8 mouse cellular contexts compared by ENCODE assay signal in the genomic region with DNA sequence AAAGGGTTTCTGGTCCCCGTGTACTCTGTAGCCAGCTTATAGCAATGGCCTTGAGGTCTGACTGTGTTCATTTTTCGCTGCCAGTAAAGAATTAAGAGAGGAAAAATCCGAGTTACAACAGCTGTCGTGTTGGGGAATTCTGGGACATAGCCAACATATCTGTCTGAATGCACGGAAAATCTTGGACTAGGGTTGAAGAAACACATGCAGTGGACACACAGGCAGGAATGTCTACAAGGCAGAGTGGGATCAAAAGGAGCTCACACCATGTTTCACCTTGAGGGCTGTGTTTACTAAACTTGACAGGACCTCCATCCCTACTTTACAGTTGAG. TPM values are rescaled to one million over a fixed set of nuclear protein-coding genes. Genes with fewer than 3 reads are reported as not detected.
DNase-seq lines count a peak whose midpoint lies in the region; ATAC-seq and TF ChIP-seq lines count a peak whose summit lies in the region.

No protein-coding gene starts in this region.

- no peak for TF ChIP-seq EP300 in stomach, postnatal 0 days (optimal IDR thresholded peaks at IDR 0.05)

- peak; percentile 9 for DNase-seq in cerebellum, adult 9-11 months
- DNase-seq in cerebellum, adult 8-10 months = no peak
- DNase-seq in spleen, adult 2 months (ENCODE audit: low read depth in 1 of 2, low spot score in 2 of 2) = no peak
- DNase-seq in spleen, adult 18-20 months = no peak
- DNase-seq in limb, embryonic 14.5 days (ENCODE audit: low spot score) = peak; percentile 49
- no peak for DNase-seq in stomach, postnatal 0 days (ENCODE audit: low spot score)
- no peak for DNase-seq in urinary bladder, adult 18-20 months (ENCODE audit: low spot score in 2 of 2)

- ATAC-seq in limb, embryonic 14.5 days (ENCODE audit: low FRiP score, low read depth) = no peak
- no peak for ATAC-seq in stomach, postnatal 0 days (ENCODE audit: low FRiP score, low TSS enrichment)
- no peak for ATAC-seq in frontal cortex, adult (ENCODE audit: low TSS enrichment)

- TF ChIP-seq CTCF in spleen, adult 2 months (IDR thresholded peaks at IDR 0.05; ENCODE audit: extremely low read depth, insufficient read depth, insufficient read length, insufficient replicate concordance) = no peak
- TF ChIP-seq CTCF in stomach, postnatal 0 days (IDR thresholded peaks at IDR 0.05; ENCODE audit: low read depth) = no peak

- H3K9me3 ChIP-seq in limb, embryonic 14.5 days (ENCODE audit: control insufficient read depth, low read length) = no peaks in the 10 kb centered on the region
- H3K9me3 ChIP-seq in stomach, postnatal 0 days (ENCODE audit: control insufficient read depth, low read length) = no peaks in the 10 kb centered on the region

- peaks cover 3% of the 10 kb centered on the region for H3K36me3 ChIP-seq in spleen, adult 2 months (ENCODE audit: control insufficient read depth, insufficient read depth, low read length)
- peaks cover 9% of the 10 kb centered on the region; the same call in 1 of the 2 replicates for H3K36me3 ChIP-seq in limb, embryonic 14.5 days (ENCODE audit: control insufficient read depth, insufficient read depth, low read length)
- H3K36me3 ChIP-seq in stomach, postnatal 0 days (ENCODE audit: control insufficient read depth, insufficient read depth, low read length) = no peaks in the 10 kb centered on the region

- no peaks in the 10 kb centered on the region for H3K27me3 ChIP-seq in spleen, adult 2 months (ENCODE audit: control insufficient read depth, insufficient read depth, low read length)
- no peaks in the 10 kb centered on the region for H3K27me3 ChIP-seq in limb, embryonic 14.5 days (ENCODE audit: control insufficient read depth, insufficient read depth, low read length)
- no peaks in the 10 kb centered on the region for H3K27me3 ChIP-seq in stomach, postnatal 0 days (ENCODE audit: control insufficient read depth, insufficient read depth, low read length)

- H3K4me1 ChIP-seq in spleen, adult 2 months (ENCODE audit: control insufficient read depth, insufficient read depth, insufficient read length) = no peaks in the 10 kb centered on the region; the same call in 1 of the 2 replicates
- H3K4me1 ChIP-seq in limb, embryonic 14.5 days (ENCODE audit: control insufficient read depth, insufficient read depth, low read length) = no peaks in the 10 kb centered on the region
- no peaks in the 10 kb centered on the region for H3K4me1 ChIP-seq in stomach, postnatal 0 days (replicated peaks; ENCODE audit: control insufficient read depth, insufficient read depth)

- H3K4me2 ChIP-seq in limb, embryonic 14.5 days (replicated peaks; ENCODE audit: low read depth, low read length, severe bottlenecking) = peak overlapping the region; percentile 58
- peak overlapping the region; percentile 64 for H3K4me2 ChIP-seq in stomach, postnatal 0 days (replicated peaks; ENCODE audit: low read depth)

- no peak for TF ChIP-seq POLR2A in spleen, adult 2 months (IDR thresholded peaks at IDR 0.05; ENCODE audit: low read depth, low read length)
- TF ChIP-seq POLR2A in limb, embryonic 14.5 days (IDR thresholded peaks at IDR 0.05; ENCODE audit: borderline replicate concordance, extremely low read depth, insufficient read depth, insufficient read length) = no peak

- peak overlapping the region; percentile 57 for H3K9ac ChIP-seq in limb, embryonic 14.5 days (ENCODE audit: low read depth, low read length, severe bottlenecking)
- H3K9ac ChIP-seq in stomach, postnatal 0 days (ENCODE audit: low read length) = peak overlapping the region; percentile 61

- H3K27ac ChIP-seq in spleen, adult 2 months (ENCODE audit: insufficient read depth, low read length) = no peak overlapping the region
- no peak overlapping the region for H3K27ac ChIP-seq in limb, embryonic 14.5 days (replicated peaks; ENCODE audit: low read depth, low read length)
- no peak overlapping the region for H3K27ac ChIP-seq in stomach, postnatal 0 days (replicated peaks)

- H3K4me3 ChIP-seq in spleen, adult 2 months (ENCODE audit: extremely low read depth, insufficient read depth, insufficient read length) = peak overlapping the region; percentile 81
- H3K4me3 ChIP-seq in limb, embryonic 14.5 days (replicated peaks; ENCODE audit: low read length) = peak overlapping the region; percentile 47
- H3K4me3 ChIP-seq in stomach, postnatal 0 days (ENCODE audit: low read depth, low read length) = peak overlapping the region; percentile 51

- 36% methylated on average over 5 of the region's 5 CpGs for WGBS in spleen, adult 2 months
- WGBS in limb, embryonic 14.5 days = 23% methylated on average over 5 of the region's 5 CpGs
- WGBS in stomach, postnatal 0 days = 8% methylated on average over 5 of the region's 5 CpGs

RNA-seq across cellular contexts. Expression of a gene that starts 0.7 kb away (rescaled TPM):
- polyA plus RNA-seq in spleen, adult 2 months (2012; rRNA removed) = 1.0 and 1.8 TPM in 2 replicates
- polyA plus RNA-seq in limb, embryonic 14.5 days (2012; rRNA removed) = 4.2 and 6.3 TPM in 2 replicates
- 5.6 and 6.4 TPM in 2 replicates for polyA plus RNA-seq in limb, embryonic 14.5 days (2014; fragmentation: Nextera tagmentation; extraction: Ambion mirVana)
- 4.1 and 4.2 TPM in 2 replicates for polyA plus RNA-seq in stomach, postnatal 0 days (2015; fragmentation: Nextera tagmentation; extraction: Ambion mirVana)

RNA-seq across cellular contexts. Expression of a gene that starts 20.6 kb away (rescaled TPM):
- 0.19 and 0.25 TPM in 2 replicates for polyA plus RNA-seq in spleen, adult 2 months (2012; rRNA removed)
- polyA plus RNA-seq in limb, embryonic 14.5 days (2012; rRNA removed) = 0.99 and 1.6 TPM in 2 replicates
- polyA plus RNA-seq in limb, embryonic 14.5 days (2014; fragmentation: Nextera tagmentation; extraction: Ambion mirVana) = 1.7 TPM in 2 replicates
- polyA plus RNA-seq in stomach, postnatal 0 days (2015; fragmentation: Nextera tagmentation; extraction: Ambion mirVana) = 0.68 and 0.82 TPM in 2 replicates

RNA-seq across cellular contexts. Expression of a gene that starts 52.2 kb away (rescaled TPM):
- 0.09 and 0.13 TPM in 2 replicates for polyA plus RNA-seq in spleen, adult 2 months (2012; rRNA removed)
- polyA plus RNA-seq in limb, embryonic 14.5 days (2012; rRNA removed) = 1.2 and 1.7 TPM in 2 replicates
- 2.8 and 3.1 TPM in 2 replicates for polyA plus RNA-seq in limb, embryonic 14.5 days (2014; fragmentation: Nextera tagmentation; extraction: Ambion mirVana)
- polyA plus RNA-seq in stomach, postnatal 0 days (2015; fragmentation: Nextera tagmentation; extraction: Ambion mirVana) = 0.65 and 0.76 TPM in 2 replicates

RNA-seq across cellular contexts. Expression of a gene that starts 57.6 kb away (rescaled TPM):
- polyA plus RNA-seq in spleen, adult 2 months (2012; rRNA removed) = 0.13 and 0.18 TPM in 2 replicates
- polyA plus RNA-seq in limb, embryonic 14.5 days (2012; rRNA removed) = 0.22 and 0.31 TPM in 2 replicates
- 0.08 and 0.39 TPM in 2 replicates for polyA plus RNA-seq in limb, embryonic 14.5 days (2014; fragmentation: Nextera tagmentation; extraction: Ambion mirVana)
- polyA plus RNA-seq in stomach, postnatal 0 days (2015; fragmentation: Nextera tagmentation; extraction: Ambion mirVana) = 0.06 and 0.10 TPM in 2 replicates

Comparison
In these comparisons a context has a peak if more than half of its experiments do, and no peak if none do; other contexts are left out.
1. DNase-seq: peak in cerebellum, adult 9-11 months (single experiment) and limb, embryonic 14.5 days (single experiment); none in cerebellum, adult 8-10 months (single experiment), spleen, adult 2 months (0 of 2), spleen, adult 18-20 months (0 of 2), stomach, postnatal 0 days (single experiment) and urinary bladder, adult 18-20 months (0 of 2).
2. Peak in every context shown above with its lines, with median percentiles within 50 percentile points of each other: H3K4me3 ChIP-seq.